8 mouse cellular contexts compared by ENCODE assay signal in the genomic region with DNA sequence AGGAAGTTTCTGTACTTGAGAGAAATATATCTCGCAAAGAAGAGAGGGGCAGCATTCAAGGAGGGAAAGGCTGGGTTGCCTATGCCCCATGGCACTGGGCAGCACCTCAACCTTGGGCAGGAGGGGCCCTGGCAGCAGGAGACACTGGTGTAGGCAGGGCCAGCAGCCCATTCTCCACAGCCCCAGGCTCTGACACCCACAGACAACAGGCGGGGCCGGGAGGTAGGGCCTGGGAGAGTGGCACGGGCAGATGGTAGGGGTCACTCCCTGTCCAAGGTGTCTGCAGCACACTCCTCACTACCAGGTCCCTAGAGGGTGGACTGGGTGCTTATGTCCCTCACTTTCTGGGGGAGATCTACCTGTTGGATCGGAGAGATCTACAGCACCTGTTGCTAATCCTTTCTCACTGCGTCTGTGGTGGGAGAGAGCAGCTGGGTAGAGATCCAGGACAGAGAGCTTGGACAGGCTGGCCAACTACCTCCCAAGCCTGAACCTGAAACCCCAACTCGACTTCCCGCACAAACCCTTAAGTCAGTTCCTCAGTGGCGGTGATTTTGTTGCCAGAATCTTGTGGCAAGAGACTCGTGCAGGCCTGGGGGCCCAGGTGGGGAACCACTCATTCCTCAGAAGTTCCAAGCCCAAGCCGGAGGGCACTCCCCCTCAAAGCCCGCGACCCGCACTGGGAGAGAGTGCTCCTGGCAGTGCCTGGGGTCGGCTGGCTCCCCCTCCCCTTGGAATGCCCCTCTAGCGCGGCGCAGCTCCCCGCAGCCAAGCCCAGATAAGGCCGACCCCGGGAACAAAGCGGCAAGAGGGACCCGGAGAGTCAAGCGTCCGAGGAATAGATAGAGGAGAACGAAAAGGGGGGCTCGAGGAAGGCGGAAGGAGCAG. TPM values are rescaled to one million over a fixed set of nuclear protein-coding genes. Genes with fewer than 3 reads are reported as not detected.
DNase-seq lines count a peak whose midpoint lies in the region; ATAC-seq and TF ChIP-seq lines count a peak whose summit lies in the region.

No protein-coding gene starts in this region.

- H3K27me3 ChIP-seq in MEL (ENCODE audit: control insufficient read depth in 1 of 2, insufficient read depth in 2 of 2, low read length in 2 of 2) = no peaks in the 10 kb centered on the region
- no peaks in the 10 kb centered on the region for H3K27me3 ChIP-seq in embryonic facial prominence, embryonic 15.5 days
- H3K27me3 ChIP-seq in hindbrain, embryonic 15.5 days = no peaks in the 10 kb centered on the region
- no peaks in the 10 kb centered on the region for H3K27me3 ChIP-seq in liver, embryonic 14.5 days (ENCODE audit: control insufficient read depth, insufficient read depth, low read length)
- H3K27me3 ChIP-seq in testis, adult 2 months (ENCODE audit: control insufficient read depth, insufficient read depth, low read length) = no peaks in the 10 kb centered on the region

- TF ChIP-seq RAD21 in MEL (IDR thresholded peaks at IDR 0.05; ENCODE audit: low read depth, low read length) = no peak

- H3K36me3 ChIP-seq in MEL (ENCODE audit: control insufficient read depth in 1 of 2, insufficient read depth in 2 of 2, low read length in 2 of 2) = peaks cover 0 to 15% of the 10 kb centered on the region in 2 experiments; a peak in 2 of 4 replicates
- peaks cover 19% of the 10 kb centered on the region for H3K36me3 ChIP-seq in embryonic facial prominence, embryonic 15.5 days
- peaks cover 4% of the 10 kb centered on the region; the same call in 1 of the 2 replicates for H3K36me3 ChIP-seq in hindbrain, embryonic 15.5 days
- no peaks in the 10 kb centered on the region; the same call in 1 of the 2 replicates for H3K36me3 ChIP-seq in liver, embryonic 14.5 days (replicated peaks; ENCODE audit: control insufficient read depth, insufficient read depth, low read depth)
- no peaks in the 10 kb centered on the region for H3K36me3 ChIP-seq in testis, adult 2 months (ENCODE audit: control insufficient read depth, insufficient read depth, low read length)

- ATAC-seq in embryonic facial prominence, embryonic 15.5 days (ENCODE audit: insufficient number of reproducible peaks, low FRiP score, low TSS enrichment, low read depth) = no peak
- peak; percentile 4 for ATAC-seq in hindbrain, embryonic 15.5 days (ENCODE audit: low FRiP score, low read depth)
- peak; percentile 7 for ATAC-seq in liver, embryonic 14.5 days (ENCODE audit: insufficient read depth)

- no peaks in the 10 kb centered on the region for H3K9me3 ChIP-seq in MEL (replicated peaks; ENCODE audit: insufficient read depth, low read length)
- no peaks in the 10 kb centered on the region for H3K9me3 ChIP-seq in embryonic facial prominence, embryonic 15.5 days (replicated peaks)
- H3K9me3 ChIP-seq in hindbrain, embryonic 15.5 days = no peaks in the 10 kb centered on the region
- no peaks in the 10 kb centered on the region for H3K9me3 ChIP-seq in liver, embryonic 14.5 days (ENCODE audit: control insufficient read depth, low read length)

- DNase-seq in cerebellum, adult 11-12 months = peak; percentile 57
- DNase-seq in cerebellum, adult 8-10 months = no peak
- peak; percentile 67 for DNase-seq in MEL (ENCODE audit: low read depth, low spot score)
- no peak for DNase-seq in liver, embryonic 14.5 days (ENCODE audit: low read depth in 3 of 3, low spot score in 3 of 3)
- DNase-seq in layer of hippocampus, postnatal 25 days (ENCODE audit: extremely low spot score in 1 of 2, low spot score in 1 of 2) = no peak

- peaks cover 2 to 26% of the 10 kb centered on the region in 2 experiments; a peak in 3 of 4 replicates for H3K4me1 ChIP-seq in MEL (ENCODE audit: control insufficient read depth in 1 of 2, insufficient read depth in 2 of 2, low read length in 2 of 2)
- H3K4me1 ChIP-seq in embryonic facial prominence, embryonic 15.5 days = peaks cover 67% of the 10 kb centered on the region
- H3K4me1 ChIP-seq in hindbrain, embryonic 15.5 days (replicated peaks) = peaks cover 75% of the 10 kb centered on the region
- peaks cover 20 to 28% of the 10 kb centered on the region in 2 experiments for H3K4me1 ChIP-seq in liver, embryonic 14.5 days (replicated peaks; ENCODE audit: control insufficient read depth in 2 of 2, insufficient read depth in 2 of 2, low read length in 1 of 2)
- peaks cover 24% of the 10 kb centered on the region for H3K4me1 ChIP-seq in testis, adult 2 months (ENCODE audit: control insufficient read depth, insufficient read depth, low read length)

- TF ChIP-seq POLR2A in MEL (IDR thresholded peaks at IDR 0.05; ENCODE audit: control insufficient read depth in 1 of 2, insufficient read depth in 1 of 2, low read depth in 1 of 2, low read length in 2 of 2, poor library complexity in 1 of 2) = no peak
- no peak for TF ChIP-seq POLR2A in testis, adult 2 months (IDR thresholded peaks at IDR 0.05; ENCODE audit: control insufficient read depth, low read depth, low read length)

- peak overlapping the region; percentile 77 to 93 for H3K4me3 ChIP-seq in MEL (ENCODE audit: control insufficient read depth in 1 of 2, insufficient read depth in 1 of 2, low read depth in 2 of 2, low read length in 2 of 2)
- peak overlapping the region; percentile 81 for H3K4me3 ChIP-seq in embryonic facial prominence, embryonic 15.5 days (replicated peaks)
- H3K4me3 ChIP-seq in hindbrain, embryonic 15.5 days = peak overlapping the region; percentile 59
- peak overlapping the region; percentile 72 to 83 for H3K4me3 ChIP-seq in liver, embryonic 14.5 days (ENCODE audit: insufficient read depth in 1 of 2, low read depth in 2 of 2, low read length in 2 of 2)
- H3K4me3 ChIP-seq in testis, adult 2 months (ENCODE audit: control insufficient read depth, low read depth, low read length) = peak overlapping the region; percentile 85

- TF ChIP-seq CTCF in MEL (IDR thresholded peaks at IDR 0.05 in 2 of 3, conservative IDR thresholded peaks at IDR 0.05 in 1 of 3; ENCODE audit: control insufficient read depth in 1 of 3, insufficient read depth in 1 of 3, low read depth in 2 of 3, low read length in 3 of 3, poor library complexity in 1 of 3, severe bottlenecking in 1 of 3) = no peak
- no peak for TF ChIP-seq CTCF in liver, embryonic 14.5 days (IDR thresholded peaks at IDR 0.05; ENCODE audit: low read depth)
- no peak for TF ChIP-seq CTCF in testis, adult 2 months (IDR thresholded peaks at IDR 0.05; ENCODE audit: control insufficient read depth, insufficient read depth, insufficient replicate concordance, low read depth, low read length)

- peak overlapping the region; percentile 82 for H3K9ac ChIP-seq in MEL (ENCODE audit: control insufficient read depth, low read depth, low read length, poor library complexity, severe bottlenecking)
- H3K9ac ChIP-seq in embryonic facial prominence, embryonic 15.5 days = peak overlapping the region; percentile 58
- H3K9ac ChIP-seq in hindbrain, embryonic 15.5 days = peak overlapping the region; percentile 54
- peak overlapping the region; percentile 74 for H3K9ac ChIP-seq in liver, embryonic 14.5 days (replicated peaks)

- peak overlapping the region; percentile 36 for H3K27ac ChIP-seq in MEL (ENCODE audit: control insufficient read depth, low read depth, low read length)
- peak overlapping the region; percentile 90 for H3K27ac ChIP-seq in embryonic facial prominence, embryonic 15.5 days (replicated peaks)
- H3K27ac ChIP-seq in hindbrain, embryonic 15.5 days (replicated peaks) = peak overlapping the region; percentile 61
- H3K27ac ChIP-seq in liver, embryonic 14.5 days = peak overlapping the region; percentile 67
- no peak overlapping the region; the same call in 1 of the 2 replicates for H3K27ac ChIP-seq in testis, adult 2 months (ENCODE audit: control insufficient read depth, insufficient read depth, low read depth, low read length)

- TF ChIP-seq EP300 in MEL (IDR thresholded peaks at IDR 0.05; ENCODE audit: low read depth in 1 of 2, low read length in 2 of 2) = no peak
- TF ChIP-seq EP300 in liver, embryonic 14.5 days (IDR thresholded peaks at IDR 0.05; ENCODE audit: low read depth) = no peak

- H3K4me2 ChIP-seq in embryonic facial prominence, embryonic 15.5 days (replicated peaks) = peak overlapping the region; percentile 96
- H3K4me2 ChIP-seq in hindbrain, embryonic 15.5 days = peak overlapping the region; percentile 85
- peak overlapping the region; percentile 99 for H3K4me2 ChIP-seq in liver, embryonic 14.5 days (ENCODE audit: low read depth)

- WGBS in embryonic facial prominence, embryonic 15.5 days = 3% methylated on average over 28 of the region's 28 CpGs
- 2% methylated on average over 27 of the region's 28 CpGs for WGBS in hindbrain, embryonic 15.5 days
- 13% methylated on average over 28 of the region's 28 CpGs for WGBS in liver, embryonic 14.5 days (ENCODE audit: insufficient replicate concordance)

- H3K79me2 ChIP-seq in MEL (ENCODE audit: control insufficient read depth, insufficient read depth, low read length, poor library complexity) = peaks cover 22% of the 10 kb centered on the region

RNA-seq across cellular contexts. Expression of gene Caskin2, which starts 0.7 kb away (rescaled TPM):
- total RNA-seq in MEL (2012; rRNA removed) = 6.5 and 6.8 TPM in 2 replicates
- polyA plus RNA-seq in MEL (2012; ENCODE audit: insufficient read depth in 1 of 2, insufficient read length in 2 of 2, low read depth in 1 of 2, low replicate concordance in 2 of 2, missing spikeins in 1 of 2) = 10 to 100 TPM in 1 of 2 experiments, not detected in 1; 10.9 TPM
- polyA plus RNA-seq in embryonic facial prominence, embryonic 15.5 days (2015; fragmentation: Nextera tagmentation; extraction: Ambion mirVana) = 19.0 TPM in 2 replicates
- 9.9 and 12.2 TPM in 2 replicates for polyA plus RNA-seq in hindbrain, embryonic 15.5 days (2015; fragmentation: Nextera tagmentation; extraction: Ambion mirVana)
- polyA plus RNA-seq in liver, embryonic 14.5 days (2012; rRNA removed) = 7.1 and 7.8 TPM in 2 replicates
- 4.9 and 6.1 TPM in 2 replicates for polyA plus RNA-seq in liver, embryonic 14.5 days (2014; fragmentation: Nextera tagmentation; extraction: Ambion mirVana)
- 7.6 and 8.6 TPM in 2 replicates for polyA plus RNA-seq in testis, adult 2 months (2012; rRNA removed)
- total RNA-seq in layer of hippocampus, postnatal 25 days (2021) = 10 to 100 TPM; 19.9 to 21.8 TPM

RNA-seq across cellular contexts. Expression of gene Tsen54, which starts 1.7 kb away (rescaled TPM):
- total RNA-seq in MEL (2012; rRNA removed) = 55.5 and 72.0 TPM in 2 replicates
- polyA plus RNA-seq in MEL (2012; ENCODE audit: insufficient read depth in 1 of 2, insufficient read length in 2 of 2, low read depth in 1 of 2, low replicate concordance in 2 of 2, missing spikeins in 1 of 2) = 10 to 100 TPM in 1 of 2 experiments, not detected in 1; 55.8 TPM
- polyA plus RNA-seq in embryonic facial prominence, embryonic 15.5 days (2015; fragmentation: Nextera tagmentation; extraction: Ambion mirVana) = 31.5 and 34.8 TPM in 2 replicates
- 22.3 and 23.6 TPM in 2 replicates for polyA plus RNA-seq in hindbrain, embryonic 15.5 days (2015; fragmentation: Nextera tagmentation; extraction: Ambion mirVana)
- 12.4 and 12.9 TPM in 2 replicates for polyA plus RNA-seq in liver, embryonic 14.5 days (2012; rRNA removed)
- 9.7 and 12.4 TPM in 2 replicates for polyA plus RNA-seq in liver, embryonic 14.5 days (2014; fragmentation: Nextera tagmentation; extraction: Ambion mirVana)
- 12.9 and 14.7 TPM in 2 replicates for polyA plus RNA-seq in testis, adult 2 months (2012; rRNA removed)
- 10 to 100 TPM in 1 of 2 experiments, 1 to 10 TPM in 1; 9.4 to 10.9 TPM for total RNA-seq in layer of hippocampus, postnatal 25 days (2021)

RNA-seq across cellular contexts. Expression of gene Llgl2, which starts 11.1 kb away (rescaled TPM):
- total RNA-seq in MEL (2012; rRNA removed) = 13.7 and 15.9 TPM in 2 replicates
- 10 to 100 TPM in 1 of 2 experiments, not detected in 1; 22.6 TPM for polyA plus RNA-seq in MEL (2012; ENCODE audit: insufficient read depth in 1 of 2, insufficient read length in 2 of 2, low read depth in 1 of 2, low replicate concordance in 2 of 2, missing spikeins in 1 of 2)
- polyA plus RNA-seq in embryonic facial prominence, embryonic 15.5 days (2015; fragmentation: Nextera tagmentation; extraction: Ambion mirVana) = 21.8 and 22.6 TPM in 2 replicates
- 1.3 TPM in 2 replicates for polyA plus RNA-seq in hindbrain, embryonic 15.5 days (2015; fragmentation: Nextera tagmentation; extraction: Ambion mirVana)
- polyA plus RNA-seq in liver, embryonic 14.5 days (2012; rRNA removed) = 9.4 and 10.5 TPM in 2 replicates
- polyA plus RNA-seq in liver, embryonic 14.5 days (2014; fragmentation: Nextera tagmentation; extraction: Ambion mirVana) = 7.5 and 9.3 TPM in 2 replicates
- 3.1 and 9.0 TPM in 2 replicates for polyA plus RNA-seq in testis, adult 2 months (2012; rRNA removed)
- 1 to 10 TPM; 1.0 to 2.3 TPM for total RNA-seq in layer of hippocampus, postnatal 25 days (2021)

RNA-seq across cellular contexts. Expression of gene Myo15b, which starts 45.4 kb away (rescaled TPM):
- 1.3 and 1.5 TPM in 2 replicates for total RNA-seq in MEL (2012; rRNA removed)
- 1 to 10 TPM in 1 of 2 experiments, not detected in 1; 3.2 TPM for polyA plus RNA-seq in MEL (2012; ENCODE audit: insufficient read depth in 1 of 2, insufficient read length in 2 of 2, low read depth in 1 of 2, low replicate concordance in 2 of 2, missing spikeins in 1 of 2)
- polyA plus RNA-seq in embryonic facial prominence, embryonic 15.5 days (2015; fragmentation: Nextera tagmentation; extraction: Ambion mirVana) = 0.54 and 0.57 TPM in 2 replicates
- 0.17 and 0.19 TPM in 2 replicates for polyA plus RNA-seq in hindbrain, embryonic 15.5 days (2015; fragmentation: Nextera tagmentation; extraction: Ambion mirVana)
- polyA plus RNA-seq in liver, embryonic 14.5 days (2012; rRNA removed) = 0.36 and 0.42 TPM in 2 replicates
- polyA plus RNA-seq in liver, embryonic 14.5 days (2014; fragmentation: Nextera tagmentation; extraction: Ambion mirVana) = 0.09 and 0.29 TPM in 2 replicates
- polyA plus RNA-seq in testis, adult 2 months (2012; rRNA removed) = 11.7 and 12.1 TPM in 2 replicates
- under 1 TPM; 0.27 to 0.28 TPM for total RNA-seq in layer of hippocampus, postnatal 25 days (2021)

RNA-seq across cellular contexts. Expression of gene Tmem94, which starts 47.5 kb away (rescaled TPM):
- 23.2 and 26.2 TPM in 2 replicates for total RNA-seq in MEL (2012; rRNA removed)
- polyA plus RNA-seq in MEL (2012; ENCODE audit: insufficient read depth in 1 of 2, insufficient read length in 2 of 2, low read depth in 1 of 2, low replicate concordance in 2 of 2, missing spikeins in 1 of 2) = 10 to 100 TPM; 38.9 to 64.4 TPM
- polyA plus RNA-seq in embryonic facial prominence, embryonic 15.5 days (2015; fragmentation: Nextera tagmentation; extraction: Ambion mirVana) = 24.2 and 25.0 TPM in 2 replicates
- 24.2 and 27.9 TPM in 2 replicates for polyA plus RNA-seq in hindbrain, embryonic 15.5 days (2015; fragmentation: Nextera tagmentation; extraction: Ambion mirVana)
- polyA plus RNA-seq in liver, embryonic 14.5 days (2012; rRNA removed) = 11.0 and 13.8 TPM in 2 replicates
- polyA plus RNA-seq in liver, embryonic 14.5 days (2014; fragmentation: Nextera tagmentation; extraction: Ambion mirVana) = 3.7 and 6.1 TPM in 2 replicates
- 80.1 and 91.5 TPM in 2 replicates for polyA plus RNA-seq in testis, adult 2 months (2012; rRNA removed)
- 10 to 100 TPM; 44.5 to 51.1 TPM for total RNA-seq in layer of hippocampus, postnatal 25 days (2021)

Comparison
In these comparisons a context has a peak if more than half of its experiments do, and no peak if none do; other contexts are left out.
1. DNase-seq: peak in cerebellum, adult 11-12 months (single experiment) and MEL (single experiment); none in cerebellum, adult 8-10 months (single experiment), liver, embryonic 14.5 days (0 of 3) and layer of hippocampus, postnatal 25 days (0 of 2).
2. Peak in every context shown above with its lines, with median percentiles within 50 percentile points of each other: H3K4me3 ChIP-seq, H3K9ac ChIP-seq and H3K4me2 ChIP-seq.